Mouse (Mus musculus) CD4-positive naive resting alpha-beta T cell, adult 76 days (primary cell): ENCODE measurements around the gene Fgf11. TPM values are rescaled to one million over a fixed set of nuclear protein-coding genes. Genes with fewer than 3 reads are reported as not detected.

Experiments used
- total RNA-seq: library from RNA; stranded (reverse); gene quantifications from one replicate; pipeline ENCODE4 v1.2.4, GENCODE M21; 2023

Gene Fgf11
- not detected for total RNA-seq

GRCm38 (mm10) chr11:69801379-69801977 lies at the start of gene Fgf11:
Gene Fgf11, minus strand, starts transcription at chr11:69801857.

GRCm38 (mm10) chr11:69846198-69846680 lies 44.6 kb upstream of the Fgf11 start, which contains the start of gene Plscr3:
Gene Plscr3, plus strand, starts transcription at chr11:69846376.

GRCm38 (mm10) chr11:69837952-69838713 lies 36.5 kb upstream of the Fgf11 start, which contains the start of gene Tmem256:
Gene Tmem256, plus strand, starts transcription at chr11:69838514.

GRCm38 (mm10) chr11:69837604-69837951 lies 35.9 kb upstream of the Fgf11 start, which contains the start of gene Nlgn2:
Gene Nlgn2, minus strand, starts transcription at chr11:69837784.

GRCm38 (mm10) chr11:69822080-69822479 lies 20.4 kb upstream of the Fgf11 start, which contains the start of gene Spem1:
Gene Spem1, minus strand, starts transcription at chr11:69822180.

GRCm38 (mm10) chr11:69818365-69818764 lies 16.7 kb upstream of the Fgf11 start, which contains the start of gene Spem2:
Gene Spem2, minus strand, starts transcription at chr11:69818465.

DNA sequence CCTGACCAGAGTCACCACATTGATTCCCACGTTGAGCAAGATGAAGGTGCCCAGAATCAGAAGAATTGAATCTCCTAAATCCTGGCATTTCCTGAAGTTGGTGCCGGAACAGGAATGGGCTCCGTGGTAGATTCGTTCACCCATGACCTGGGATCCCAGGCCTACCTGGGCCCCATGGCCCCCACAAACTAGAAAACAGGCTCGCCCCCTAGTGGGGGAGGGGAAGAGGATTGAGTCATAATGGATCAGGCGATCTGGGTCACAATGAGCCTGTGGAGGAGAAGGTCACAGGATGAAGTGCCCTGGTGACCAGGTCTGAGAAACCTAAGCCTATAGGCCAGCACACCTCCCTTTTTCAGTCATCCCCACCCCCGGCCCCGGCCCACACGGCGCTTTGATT lies 13.5 kb upstream of the Fgf11 start, which contains the start of gene Gm39566:
Gene Gm39566, minus strand, starts transcription at position 144 of the 400 bp plus-strand sequence.

GRCm38 (mm10) chr11:69804972-69805909 lies 3.6 kb upstream of the Fgf11 start, which contains the start of gene Tmem102:
Gene Tmem102, minus strand, starts transcription at chr11:69805624.

DNA sequence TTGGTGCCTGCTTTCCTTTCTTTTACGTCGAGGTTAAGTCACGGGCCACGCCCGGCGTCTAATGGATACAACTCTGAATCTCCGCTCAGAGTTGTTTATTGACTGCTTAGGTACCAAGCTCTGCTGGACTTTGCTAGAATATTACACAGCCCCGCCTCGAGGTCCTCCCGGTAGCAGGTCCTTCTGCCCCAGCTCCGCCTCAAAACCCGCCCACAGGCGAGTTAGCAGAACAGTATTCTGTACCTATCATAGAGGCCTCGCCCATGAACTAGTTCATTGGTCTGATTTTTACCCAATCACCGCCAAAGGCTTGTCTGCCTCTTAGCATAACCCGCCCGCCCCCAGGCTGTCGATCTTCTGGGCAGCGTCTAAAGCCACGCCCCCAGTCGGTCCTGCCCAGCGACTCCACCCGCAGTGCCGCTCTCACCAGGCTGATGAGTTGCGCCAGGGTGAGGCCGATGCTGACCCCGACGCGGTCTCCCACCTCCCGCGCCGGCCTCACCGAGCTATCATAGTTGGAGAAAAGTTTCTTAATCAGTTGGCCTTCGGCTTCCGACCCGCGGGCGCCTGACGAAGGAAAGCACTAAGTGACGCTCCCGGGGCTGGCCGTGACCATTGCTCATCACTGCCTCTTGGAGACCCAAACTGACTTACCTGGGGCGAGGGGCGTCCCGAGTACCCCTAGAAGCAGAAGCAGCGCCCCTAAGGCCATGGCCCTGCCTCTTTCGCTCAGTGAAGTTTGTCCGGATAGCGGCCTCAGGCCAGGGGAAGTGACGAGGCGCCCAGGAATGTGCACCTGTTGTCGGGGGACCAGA lies 6.3 kb downstream of the Fgf11 start, which contains the start of gene Chrnb1:
Gene Chrnb1, minus strand, starts transcription at position 776 of the 815 bp plus-strand sequence.

GRCm38 (mm10) chr11:69765221-69766125 lies 36.2 kb downstream of the Fgf11 start, which contains the start of gene Zbtb4:
Gene Zbtb4, plus strand, starts transcription at chr11:69765912.

DNA sequence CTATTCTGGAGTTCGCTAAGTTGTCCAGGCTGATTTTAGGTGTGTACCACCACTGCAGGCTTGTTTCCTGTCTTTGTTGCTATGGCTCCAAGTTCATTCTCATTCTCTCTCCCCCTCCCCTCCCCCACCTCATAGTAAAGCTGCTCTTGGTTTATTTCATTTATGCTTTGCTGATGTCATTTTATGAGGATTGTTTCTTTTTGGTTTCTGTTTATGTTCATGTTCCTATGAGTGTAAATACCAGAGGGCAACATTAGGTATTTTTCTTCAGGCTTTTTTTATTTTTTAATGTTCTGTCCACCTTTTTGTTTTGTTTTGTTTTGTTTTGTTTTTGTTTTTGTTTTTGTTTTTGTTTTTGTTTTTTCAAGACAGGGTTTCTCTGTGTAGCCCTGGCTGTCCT lies 39.8 kb downstream of the Fgf11 start, which contains the start of gene Slc35g3:
Gene Slc35g3, minus strand, starts transcription at position 101 of the 400 bp plus-strand sequence.

GRCm38 (mm10) chr11:69758478-69758970 lies 43.1 kb downstream of the Fgf11 start, which contains the start of gene Polr2a:
Gene Polr2a, minus strand, starts transcription at chr11:69758637.

Other genes starting within 250 kb of the Fgf11 start
- gene Efnb3, start 241.7 kb downstream of the Fgf11 start, total RNA-seq, result 0.23 TPM
- 7.5 TPM for gene Wrap53, start 221.6 kb downstream of the Fgf11 start, total RNA-seq
- 112 TPM for gene Trp53, start 221.5 kb downstream of the Fgf11 start, total RNA-seq
- 0.91 TPM for gene Atp1b2, start 195.9 kb downstream of the Fgf11 start, total RNA-seq
- gene Shbg, start 184.0 kb downstream of the Fgf11 start, total RNA-seq, result not detected
- gene Sat2, start 179.8 kb downstream of the Fgf11 start, total RNA-seq, result not detected
- 64.1 TPM for gene Fxr2, start 168.9 kb downstream of the Fgf11 start, total RNA-seq
- 0.70 TPM for gene Sox15, start 146.5 kb downstream of the Fgf11 start, total RNA-seq
- gene Mpdu1, start 139.2 kb downstream of the Fgf11 start, total RNA-seq, result 70.5 TPM
- gene Cd68, start 135.7 kb downstream of the Fgf11 start, total RNA-seq, result 9.1 TPM
- gene Eif4a1, start 129.4 kb downstream of the Fgf11 start, total RNA-seq, result 715 TPM
- gene Senp3, start 119.8 kb downstream of the Fgf11 start, total RNA-seq, result 110 TPM
- not detected for gene Tnfsf13, start 116.1 kb downstream of the Fgf11 start, total RNA-seq
- 0.76 TPM for gene Tnfsf12, start 106.0 kb downstream of the Fgf11 start, total RNA-seq
- gene Tnfsfm13, start 105.8 kb downstream of the Fgf11 start, total RNA-seq, result not detected
- 169 TPM for gene Polr2a, start 43.2 kb downstream of the Fgf11 start, total RNA-seq
- gene Slc35g3, start 39.9 kb downstream of the Fgf11 start, total RNA-seq, result not detected
- gene Zbtb4, start 35.9 kb downstream of the Fgf11 start, total RNA-seq, result 52.5 TPM
- gene Chrnb1, start 5.9 kb downstream of the Fgf11 start, total RNA-seq, result 1.9 TPM
- gene Tmem102, start 3.8 kb upstream of the Fgf11 start, total RNA-seq, result not detected
- not detected for gene Gm39566, start 13.4 kb upstream of the Fgf11 start, total RNA-seq
- not detected for gene Spem2, start 16.6 kb upstream of the Fgf11 start, total RNA-seq
- not detected for gene Spem1, start 20.3 kb upstream of the Fgf11 start, total RNA-seq
- gene Nlgn2, start 35.9 kb upstream of the Fgf11 start, total RNA-seq, result 2.8 TPM
- 14.5 TPM for gene Tmem256, start 36.7 kb upstream of the Fgf11 start, total RNA-seq
- gene Plscr3, start 44.5 kb upstream of the Fgf11 start, total RNA-seq, result 10.6 TPM
- not detected for gene Tnk1, start 56.9 kb upstream of the Fgf11 start, total RNA-seq
- not detected for gene Tmem95, start 76.2 kb upstream of the Fgf11 start, total RNA-seq
- 1.00 TPM for gene Kctd11, start 79.5 kb upstream of the Fgf11 start, total RNA-seq
- gene Acap1, start 93.7 kb upstream of the Fgf11 start, total RNA-seq, result 384 TPM
- gene 2810408A11Rik, start 99.1 kb upstream of the Fgf11 start, total RNA-seq, result 1.1 TPM
- 46.9 TPM for gene Neurl4, start 99.2 kb upstream of the Fgf11 start, total RNA-seq
- 146 TPM for gene Gps2, start 112.0 kb upstream of the Fgf11 start, total RNA-seq
- 275 TPM for gene Eif5a, start 120.1 kb upstream of the Fgf11 start, total RNA-seq
- not detected for gene Ybx2, start 133.9 kb upstream of the Fgf11 start, total RNA-seq
- 0.62 TPM for gene Slc2a4, start 146.3 kb upstream of the Fgf11 start, total RNA-seq
- not detected for gene Cldn7, start 162.9 kb upstream of the Fgf11 start, total RNA-seq
- gene Ctdnep1, start 179.3 kb upstream of the Fgf11 start, total RNA-seq, result 69.6 TPM
- 35.0 TPM for gene Elp5, start 180.7 kb upstream of the Fgf11 start, total RNA-seq
- 187 TPM for gene Gabarap, start 189.3 kb upstream of the Fgf11 start, total RNA-seq
- 50.0 TPM for gene Phf23, start 193.9 kb upstream of the Fgf11 start, total RNA-seq
- gene Dvl2, start 198.7 kb upstream of the Fgf11 start, total RNA-seq, result 26.9 TPM
- gene Acadvl, start 213.6 kb upstream of the Fgf11 start, total RNA-seq, result 57.5 TPM
- 38.6 TPM for gene Dlg4, start 215.1 kb upstream of the Fgf11 start, total RNA-seq